Mouse (Mus musculus): ENCODE data around the gene Cse1l.

Gene Cse1l

DNA sequence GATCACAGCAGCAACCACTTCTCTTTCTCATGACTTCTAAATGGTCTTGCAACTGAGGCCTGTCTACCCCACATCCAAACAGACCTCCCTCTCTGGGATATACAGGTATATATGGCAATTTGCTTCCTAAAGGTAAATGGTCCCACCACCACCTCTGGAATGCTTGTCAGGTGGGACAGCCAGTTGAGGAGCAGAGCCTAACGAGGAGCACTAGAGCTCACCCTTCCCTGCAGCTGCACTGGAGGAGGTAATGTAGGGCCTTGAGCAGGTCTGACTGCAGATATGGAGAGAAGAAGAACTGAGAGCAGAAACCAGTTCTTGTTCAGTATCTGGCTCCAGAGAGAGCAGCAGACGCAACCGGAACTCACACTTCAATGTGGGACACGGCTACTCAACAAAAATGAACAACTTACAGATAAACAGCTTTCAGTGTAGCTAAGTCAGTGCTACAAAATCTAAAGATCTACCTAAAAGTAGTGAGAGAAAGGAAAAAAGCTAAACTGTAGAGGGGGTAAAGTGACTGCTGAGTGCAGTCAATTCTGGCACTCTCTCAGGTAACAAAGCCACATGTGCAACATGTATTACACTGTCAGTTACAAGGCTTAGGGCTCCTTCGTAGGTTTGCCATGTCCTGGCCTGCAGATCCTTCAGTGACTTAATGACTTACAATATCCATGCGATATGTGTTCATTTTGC lies 68.5 kb downstream of the Cse1l start:
- DNase-seq (ENCODE audit: low spot score in 2 of 2) = no peak

GRCm38 (mm10) chr2:166976356-166976755 lies 70.5 kb downstream of the Cse1l start:
- no peak for DNase-seq (ENCODE audit: low spot score in 2 of 2)

DNA sequence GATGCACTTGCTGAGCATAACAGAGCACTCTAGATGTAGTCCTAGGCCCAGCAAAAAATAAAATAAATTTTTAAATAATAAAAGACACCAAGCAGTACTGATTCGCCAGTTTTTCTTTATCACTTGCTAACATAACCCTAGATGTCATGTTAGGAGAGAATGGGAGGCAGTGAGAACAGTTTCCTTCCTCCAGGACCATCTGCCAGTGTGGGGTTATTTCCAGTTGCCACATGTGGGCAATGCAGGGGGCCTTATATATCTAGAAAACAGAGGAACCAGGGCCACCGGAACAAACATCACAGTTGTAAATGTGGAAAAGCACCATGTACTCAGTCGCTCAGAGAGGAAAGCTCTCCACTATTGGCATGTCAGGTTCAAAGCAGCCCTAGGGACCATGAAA lies 71.7 kb downstream of the Cse1l start:
- no peak for DNase-seq (ENCODE audit: low spot score in 2 of 2)

DNA sequence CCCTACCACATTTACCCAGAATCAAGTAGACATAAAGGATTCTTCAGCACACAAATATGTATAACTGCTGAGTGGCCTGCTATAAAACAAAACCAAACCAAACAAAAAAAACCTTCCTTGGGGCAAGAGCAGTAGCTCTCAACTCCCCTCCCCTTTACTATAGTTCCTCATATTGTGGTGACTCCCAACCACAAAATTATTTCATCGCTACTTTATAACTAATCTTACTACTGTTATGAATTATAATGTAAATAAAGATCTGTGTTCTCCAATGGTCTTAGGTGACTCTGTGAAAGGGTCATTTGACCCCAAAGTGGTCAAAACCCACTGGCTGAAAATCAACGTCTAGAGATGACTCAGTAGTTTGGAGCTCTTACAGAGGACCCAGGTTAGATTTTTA lies 74.3 kb downstream of the Cse1l start:
- DNase-seq (ENCODE audit: low spot score in 2 of 2) = no peak

DNA sequence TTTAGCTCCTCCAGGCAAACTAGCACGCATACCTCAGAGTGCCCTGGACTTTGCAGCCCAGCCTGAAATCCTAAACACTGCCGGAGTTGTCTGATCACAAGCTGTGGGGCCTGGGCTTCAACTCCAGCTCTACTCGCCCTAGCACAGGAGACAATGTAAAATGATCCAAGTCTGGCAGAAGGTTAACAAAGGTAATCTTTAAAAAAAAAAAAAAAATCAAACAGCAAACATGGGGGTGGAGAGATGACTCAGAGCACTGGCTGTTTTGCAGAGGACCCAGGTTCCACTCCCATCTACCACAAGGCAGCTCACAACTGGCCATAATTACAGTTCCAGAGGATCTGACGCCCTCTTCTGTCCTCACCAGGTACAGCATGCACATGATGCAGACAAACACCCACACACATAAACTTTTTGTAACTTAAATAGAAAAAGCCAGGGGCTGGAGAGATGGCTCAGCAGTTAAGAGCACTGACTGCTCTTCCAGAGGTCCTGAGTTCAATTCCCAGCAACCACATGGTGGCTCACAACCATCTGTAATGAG lies 77.6 kb downstream of the Cse1l start:
- no peak for DNase-seq (ENCODE audit: low spot score in 2 of 2)

DNA sequence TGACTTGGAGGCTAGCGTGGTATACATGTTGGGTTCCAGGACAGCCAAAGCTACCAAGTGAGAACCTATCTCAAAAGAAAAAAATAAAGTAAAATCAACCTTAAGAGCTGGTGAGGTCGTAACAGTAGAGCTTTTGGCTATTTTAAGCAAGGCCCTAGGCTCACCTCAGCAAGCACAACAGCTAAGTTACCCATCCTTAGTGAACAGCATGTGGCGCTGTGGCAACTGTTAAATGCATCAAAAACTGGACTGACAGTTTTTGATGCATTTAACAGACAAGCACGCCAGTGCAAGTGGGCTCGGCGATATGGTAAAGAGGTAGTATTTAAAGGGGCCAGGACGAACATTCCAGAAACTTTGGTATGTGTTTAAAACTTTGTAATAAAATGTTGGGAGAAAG lies 85.0 kb downstream of the Cse1l start:
- no peak for DNase-seq (ENCODE audit: low spot score in 2 of 2)

- DNase-seq (ENCODE audit: low spot score in 2 of 2) = no peak
Measured at GRCm38 (mm10) chr2:166991945-166992344, 86.1 kb downstream of the Cse1l start.

DNA sequence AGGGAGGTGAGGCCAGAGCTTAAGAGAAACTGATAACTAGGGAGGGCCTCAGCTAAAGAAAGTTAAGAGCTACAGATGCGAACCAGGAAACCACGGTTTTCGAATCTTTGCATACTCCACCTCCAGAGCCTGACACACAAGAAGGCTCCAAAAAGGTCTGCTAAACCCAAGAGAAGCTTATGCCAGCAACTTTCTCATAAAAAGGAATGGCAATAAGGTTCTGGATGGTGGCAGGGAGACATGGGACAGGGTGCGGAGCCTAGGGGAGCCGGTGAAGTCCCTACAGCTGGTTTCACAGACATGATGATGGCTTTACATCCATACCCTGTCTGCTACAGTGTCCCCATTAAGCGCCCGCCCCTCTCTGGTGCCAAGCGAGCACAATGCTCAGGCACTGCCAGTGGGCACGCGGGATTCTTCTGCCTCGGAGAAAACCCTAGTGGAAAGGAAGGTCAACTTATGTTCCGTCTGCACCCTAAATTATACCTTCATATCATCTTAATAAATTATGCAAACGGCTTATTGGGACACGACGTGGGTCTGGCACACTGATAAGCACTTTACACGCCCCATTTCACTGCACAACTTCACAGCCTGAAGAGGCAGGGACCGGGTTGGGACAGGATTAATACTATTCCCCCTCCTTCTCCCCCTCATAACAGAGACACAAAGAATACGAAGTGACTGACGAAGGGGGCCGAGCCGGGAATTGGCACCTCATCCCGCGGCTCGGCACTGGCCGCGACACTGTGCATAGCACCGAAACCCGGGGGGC lies 89.4 kb downstream of the Cse1l start:
- DNase-seq (ENCODE audit: low spot score in 2 of 2) = peak in 1 of 2 experiments; percentile 21

Measured in frontal cortex, postnatal 10 days (tissue).